Mouse (Mus musculus) lung, postnatal 10 days (tissue): Measurements from ENCODE around the gene Usp42.

ENCODE experiments used
- DNase-seq: peaks from one replicate; pipeline ENCODE4 v3.0.0; 2021

Usp42 gene

GRCm38 (mm10) chr5:143687589-143687988 lies 44.5 kb downstream of the Usp42 start:
- no peak for DNase-seq

- no peak for DNase-seq
These were observed 45.6 kb downstream of the Usp42 start for GRCm38 (mm10) chr5:143686456-143686855.

GRCm38 (mm10) chr5:143684911-143685390 lies 47.1 kb downstream of the Usp42 start:
- no peak for DNase-seq

GRCm38 (mm10) chr5:143683696-143684095 lies 48.4 kb downstream of the Usp42 start:
- no peak for DNase-seq

GRCm38 (mm10) chr5:143679654-143680053 lies 52.4 kb downstream of the Usp42 start:
- no peak for DNase-seq

GRCm38 (mm10) chr5:143678634-143679271 lies 53.3 kb downstream of the Usp42 start:
- DNase-seq = no peak

GRCm38 (mm10) chr5:143677363-143677762 lies 54.7 kb downstream of the Usp42 start:
- DNase-seq = no peak

- no peak for DNase-seq
These were observed 55.7 kb downstream of the Usp42 start for GRCm38 (mm10) chr5:143676218-143676985.

GRCm38 (mm10) chr5:143674576-143674975 lies 57.5 kb downstream of the Usp42 start:
- DNase-seq = peak; percentile 41

- DNase-seq = no peak
These were observed 61.2 kb downstream of the Usp42 start for GRCm38 (mm10) chr5:143670740-143671415.

GRCm38 (mm10) chr5:143669839-143670238 lies 62.2 kb downstream of the Usp42 start:
- DNase-seq = peak; percentile 65

- no peak for DNase-seq
These were observed 62.7 kb downstream of the Usp42 start for GRCm38 (mm10) chr5:143669393-143669792.

- DNase-seq = no peak
These were observed 63.2 kb downstream of the Usp42 start for GRCm38 (mm10) chr5:143668884-143669283.

GRCm38 (mm10) chr5:143666015-143666414 lies 66.1 kb downstream of the Usp42 start:
- no peak for DNase-seq

- DNase-seq = no peak
These were observed 66.5 kb downstream of the Usp42 start for GRCm38 (mm10) chr5:143665561-143665960.

- no peak for DNase-seq
These were observed 68.9 kb downstream of the Usp42 start for GRCm38 (mm10) chr5:143663074-143663687.
